In the genomic region with DNA sequence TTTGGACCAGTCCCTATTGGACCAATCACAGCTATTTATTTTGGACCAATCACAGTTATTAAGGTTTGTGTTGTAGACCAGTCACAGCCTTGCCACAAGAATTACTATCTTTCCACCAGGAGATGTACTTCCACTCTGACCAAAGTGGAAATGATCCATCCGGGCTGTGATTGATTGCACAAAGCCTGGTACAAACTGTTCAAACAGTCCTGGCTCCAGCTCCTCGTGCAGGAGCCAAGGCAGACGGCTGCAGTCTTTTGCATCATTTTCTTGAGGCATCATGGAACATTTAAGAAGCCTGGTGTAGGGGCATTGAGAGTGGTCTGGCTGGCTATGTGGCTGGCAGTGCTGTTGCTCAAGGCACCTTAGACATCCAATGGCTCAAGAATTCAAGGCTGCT, we compare ENCODE assay signal across 19 mouse cellular contexts.
DNase-seq lines count a peak whose midpoint lies in the region; ATAC-seq and TF ChIP-seq lines count a peak whose summit lies in the region.
"Had no signal": no experiment of that assay in that cellular context is flagged by ENCODE, and none has a peak within 500 bp of the region (broad histone marks: within the 10 kb centered on the region; RNA-seq: fewer than 3 reads in every experiment).

No protein-coding gene starts in this region.

- no peaks in the 10 kb centered on the region for H3K9me3 ChIP-seq in forebrain, embryonic 11.5 days (ENCODE audit: control insufficient read depth, low read length)
- H3K9me3 ChIP-seq in forebrain, embryonic 14.5 days (replicated peaks; ENCODE audit: control insufficient read depth, low read length): no peaks in the 10 kb centered on the region
- H3K9me3 ChIP-seq in liver, postnatal 0 days (ENCODE audit: low read length): no peaks in the 10 kb centered on the region
- H3K9me3 ChIP-seq: embryonic facial prominence, embryonic 15.5 days; forebrain, embryonic 15.5 days; neural tube, embryonic 13.5 days had no signal

- no peak for TF ChIP-seq EP300 in liver, postnatal 0 days (IDR thresholded peaks at IDR 0.05; ENCODE audit: low read depth)

- no peak for TF ChIP-seq POLR2A in liver, adult 2 months (IDR thresholded peaks at IDR 0.05; ENCODE audit: extremely low read depth, insufficient read depth, low read length)

- H3K9ac ChIP-seq in forebrain, embryonic 11.5 days (ENCODE audit: low read length): no peak overlapping the region
- H3K9ac ChIP-seq in forebrain, embryonic 14.5 days (ENCODE audit: low read length): no peak overlapping the region
- H3K9ac ChIP-seq in liver, adult 2 months (ENCODE audit: low read depth, low read length): no peak overlapping the region
- H3K9ac ChIP-seq in liver, postnatal 0 days (replicated peaks): no peak overlapping the region
- H3K9ac ChIP-seq: embryonic facial prominence, embryonic 15.5 days; forebrain, embryonic 15.5 days; hindbrain, embryonic 14.5 days; liver, embryonic 14.5 days; neural tube, embryonic 13.5 days had no signal

- H3K27me3 ChIP-seq in forebrain, embryonic 11.5 days (ENCODE audit: control insufficient read depth, insufficient read depth, low read length): no peaks in the 10 kb centered on the region
- no peaks in the 10 kb centered on the region for H3K27me3 ChIP-seq in forebrain, embryonic 14.5 days (replicated peaks; ENCODE audit: control insufficient read depth, insufficient read depth, low read length)
- no peaks in the 10 kb centered on the region for H3K27me3 ChIP-seq in liver, adult 2 months (ENCODE audit: control insufficient read depth, insufficient read depth, low read length)
- no peaks in the 10 kb centered on the region for H3K27me3 ChIP-seq in liver, postnatal 0 days (ENCODE audit: insufficient read depth, low read length)
- H3K27me3 ChIP-seq: embryonic facial prominence, embryonic 15.5 days; forebrain, embryonic 15.5 days; neural tube, embryonic 13.5 days had no signal

- no peaks in the 10 kb centered on the region for H3K4me1 ChIP-seq in forebrain, embryonic 11.5 days (replicated peaks; ENCODE audit: control insufficient read depth, insufficient read depth, low read length)
- H3K4me1 ChIP-seq in forebrain, embryonic 14.5 days (ENCODE audit: control insufficient read depth, insufficient read depth, low read length): no peaks in the 10 kb centered on the region
- no peaks in the 10 kb centered on the region for H3K4me1 ChIP-seq in liver, adult 2 months (ENCODE audit: control insufficient read depth, insufficient read depth, low read length)
- H3K4me1 ChIP-seq in liver, postnatal 0 days (ENCODE audit: insufficient read depth): no peaks in the 10 kb centered on the region
- H3K4me1 ChIP-seq: embryonic facial prominence, embryonic 15.5 days; forebrain, embryonic 15.5 days; neural tube, embryonic 13.5 days had no signal

- 92% methylated on average over 3 of the region's 3 CpGs for WGBS in forebrain, embryonic 11.5 days
- 82% methylated on average over 3 of the region's 3 CpGs for WGBS in forebrain, embryonic 14.5 days
- 18% methylated on average over 3 of the region's 3 CpGs for WGBS in liver, adult 2 months
- WGBS in liver, postnatal 0 days (ENCODE audit: insufficient replicate concordance): 50% methylated on average over 3 of the region's 3 CpGs

- no peaks in the 10 kb centered on the region for H3K79me2 ChIP-seq in liver, adult 2 months (ENCODE audit: control insufficient read depth, insufficient read depth, low read length)

- no peak overlapping the region for H3K27ac ChIP-seq in forebrain, embryonic 11.5 days (ENCODE audit: low read depth, low read length)
- no peak overlapping the region for H3K27ac ChIP-seq in forebrain, embryonic 14.5 days (ENCODE audit: low read depth, low read length)
- H3K27ac ChIP-seq in liver, adult 2 months (replicated peaks; ENCODE audit: insufficient read depth, low read depth, low read length): no peak overlapping the region
- H3K27ac ChIP-seq in liver, postnatal 0 days (ENCODE audit: low read depth): no peak overlapping the region
- H3K27ac ChIP-seq: embryonic facial prominence, embryonic 15.5 days; forebrain, embryonic 15.5 days; hindbrain, embryonic 14.5 days; liver, embryonic 14.5 days; neural tube, embryonic 13.5 days had no signal

- no peak overlapping the region for H3K4me3 ChIP-seq in forebrain, embryonic 11.5 days (ENCODE audit: low read depth, low read length)
- no peak overlapping the region for H3K4me3 ChIP-seq in forebrain, embryonic 14.5 days (ENCODE audit: low read depth, low read length)
- no peak overlapping the region for H3K4me3 ChIP-seq in liver, adult 2 months (ENCODE audit: insufficient read depth, low read depth, low read length)
- H3K4me3 ChIP-seq in liver, postnatal 0 days (ENCODE audit: low read depth, low read length): no peak overlapping the region
- H3K4me3 ChIP-seq: embryonic facial prominence, embryonic 15.5 days; forebrain, embryonic 15.5 days; neural tube, embryonic 13.5 days had no signal

- no peaks in the 10 kb centered on the region for H3K36me3 ChIP-seq in forebrain, embryonic 11.5 days (ENCODE audit: control insufficient read depth, insufficient read depth, low read length)
- no peaks in the 10 kb centered on the region for H3K36me3 ChIP-seq in forebrain, embryonic 14.5 days (ENCODE audit: control insufficient read depth, insufficient read depth, low read length)
- no peaks in the 10 kb centered on the region for H3K36me3 ChIP-seq in liver, adult 2 months (ENCODE audit: control insufficient read depth, insufficient read depth, low read length)
- H3K36me3 ChIP-seq in liver, postnatal 0 days (replicated peaks; ENCODE audit: insufficient read depth, low read length): no peaks in the 10 kb centered on the region
- H3K36me3 ChIP-seq: embryonic facial prominence, embryonic 15.5 days; forebrain, embryonic 15.5 days; neural tube, embryonic 13.5 days had no signal

- no peak for TF ChIP-seq CTCF in liver, adult 2 months (IDR thresholded peaks at IDR 0.05; ENCODE audit: low read depth, low read length)
- no peak for TF ChIP-seq CTCF in liver, postnatal 0 days (IDR thresholded peaks at IDR 0.05; ENCODE audit: low read depth)

- peak; percentile 13 for DNase-seq in forebrain, embryonic 11.5 days (ENCODE audit: low spot score)
- no peak for DNase-seq in forebrain, embryonic 14.5 days (ENCODE audit: low spot score)
- DNase-seq in liver, adult 2 months (ENCODE audit: extremely low read depth, low read depth, low spot score): peak; percentile 76
- no peak for DNase-seq in liver, postnatal 0 days
- DNase-seq in adrenal gland, adult 8-10 months: peak; percentile 26
- DNase-seq in fat pad, adult 2 months (ENCODE audit: extremely low read depth, low read depth, low spot score): peak; percentile 49
- no peak for DNase-seq in urinary bladder, adult 18-20 months (ENCODE audit: low spot score in 2 of 2)
- DNase-seq in testis, postnatal 14 days (ENCODE audit: low spot score): no peak
- DNase-seq: B cell, adult 2 months; cerebellum, adult 11-12 months; gastrocnemius, postnatal 10 days; heart, postnatal 10 days; kidney, adult 18-20 months; thymus, postnatal 4 days had no signal

- ATAC-seq in forebrain, embryonic 11.5 days (replicated peaks; ENCODE audit: low FRiP score): no peak
- no peak for ATAC-seq in forebrain, embryonic 14.5 days
- no peak for ATAC-seq in liver, postnatal 0 days
- ATAC-seq: forebrain, embryonic 15.5 days had no signal

- H3K4me2 ChIP-seq in forebrain, embryonic 11.5 days (ENCODE audit: low read depth, low read length, severe bottlenecking): no peak overlapping the region
- H3K4me2 ChIP-seq in forebrain, embryonic 14.5 days (ENCODE audit: low read length): no peak overlapping the region
- no peak overlapping the region for H3K4me2 ChIP-seq in liver, postnatal 0 days (ENCODE audit: low read depth, low read length)
- H3K4me2 ChIP-seq: embryonic facial prominence, embryonic 15.5 days; forebrain, embryonic 15.5 days; hindbrain, embryonic 14.5 days; neural tube, embryonic 13.5 days had no signal

Comparison
In these comparisons a context has a peak if more than half of its experiments do, and no peak if none do; other contexts are left out.
1. DNase-seq: peak in forebrain, embryonic 11.5 days (single experiment), liver, adult 2 months (single experiment), adrenal gland, adult 8-10 months (single experiment) and fat pad, adult 2 months (single experiment); none in forebrain, embryonic 14.5 days (single experiment), liver, postnatal 0 days (single experiment), urinary bladder, adult 18-20 months (0 of 2) and testis, postnatal 14 days (single experiment).